In the genomic region with DNA sequence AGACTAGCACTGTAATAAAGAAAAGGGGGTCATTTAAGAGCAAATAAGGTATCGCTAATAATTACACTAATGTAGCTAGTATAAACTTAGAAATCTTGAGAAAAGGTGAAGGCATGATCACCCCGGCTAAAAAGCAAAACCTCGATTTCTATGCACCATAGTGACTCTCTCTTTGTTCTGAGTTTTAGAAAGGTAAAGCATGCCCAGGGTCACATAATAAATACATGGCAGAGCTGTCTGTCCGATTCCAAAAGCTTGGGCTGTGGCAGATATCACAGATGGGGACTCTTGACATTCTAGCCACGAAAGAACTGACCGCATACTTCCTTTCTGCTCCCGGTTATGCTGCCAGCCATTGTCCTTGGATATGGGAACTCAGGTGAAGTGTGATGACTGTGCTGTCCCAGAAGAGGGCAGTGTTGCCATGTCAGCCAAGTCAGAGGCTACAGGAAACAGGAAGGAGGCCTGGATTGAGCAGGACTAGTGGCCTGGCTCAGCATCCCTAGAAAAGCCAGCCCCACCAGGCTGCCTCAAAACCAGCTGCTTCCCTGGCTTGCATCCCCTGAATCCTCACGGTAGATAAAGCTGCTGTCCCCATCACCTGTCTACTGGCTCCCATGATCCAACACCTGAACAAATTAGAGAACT, we compare ENCODE assay signal across 9 mouse cellular contexts.
A peak's percentile ranks its signal among the peaks of the same experiment; 100 is the strongest.
DNase-seq lines count a peak whose midpoint lies in the region; ATAC-seq and TF ChIP-seq lines count a peak whose summit lies in the region.
"Had no signal": no experiment of that assay in that cellular context is flagged by ENCODE, and none has a peak within 500 bp of the region (broad histone marks: within the 10 kb centered on the region; RNA-seq: fewer than 3 reads in every experiment).

No protein-coding gene starts in this region.

- no peak for TF ChIP-seq EP300 in stomach, postnatal 0 days (optimal IDR thresholded peaks at IDR 0.05)

- no peak overlapping the region for H3K4me3 ChIP-seq in forebrain, embryonic 14.5 days (ENCODE audit: low read depth, low read length)
- no peak overlapping the region for H3K4me3 ChIP-seq in midbrain, embryonic 10.5 days
- H3K4me3 ChIP-seq in stomach, postnatal 0 days (ENCODE audit: low read depth, low read length) = no peak overlapping the region
- H3K4me3 ChIP-seq: stomach, embryonic 15.5 days had no signal

- H3K27me3 ChIP-seq in forebrain, embryonic 14.5 days (replicated peaks; ENCODE audit: control insufficient read depth, insufficient read depth, low read length) = no peaks in the 10 kb centered on the region
- no peaks in the 10 kb centered on the region for H3K27me3 ChIP-seq in midbrain, embryonic 10.5 days (ENCODE audit: low read depth, poor library complexity, severe bottlenecking)
- H3K27me3 ChIP-seq in stomach, postnatal 0 days (ENCODE audit: control insufficient read depth, insufficient read depth, low read length) = no peaks in the 10 kb centered on the region
- H3K27me3 ChIP-seq: stomach, embryonic 15.5 days had no signal

- 44% methylated on average over 8 of the region's 8 CpGs for WGBS in forebrain, embryonic 14.5 days
- 47% methylated on average over 8 of the region's 8 CpGs for WGBS in midbrain, embryonic 10.5 days
- WGBS in stomach, postnatal 0 days = 45% methylated on average over 8 of the region's 8 CpGs

- peak; percentile 76 for TF ChIP-seq CTCF in stomach, postnatal 0 days (IDR thresholded peaks at IDR 0.05; ENCODE audit: low read depth)

- H3K4me1 ChIP-seq in forebrain, embryonic 14.5 days (ENCODE audit: control insufficient read depth, insufficient read depth, low read length) = no peaks in the 10 kb centered on the region
- no peaks in the 10 kb centered on the region for H3K4me1 ChIP-seq in midbrain, embryonic 10.5 days
- no peaks in the 10 kb centered on the region for H3K4me1 ChIP-seq in stomach, postnatal 0 days (replicated peaks; ENCODE audit: control insufficient read depth, insufficient read depth)
- H3K4me1 ChIP-seq: stomach, embryonic 15.5 days had no signal

- no peak overlapping the region for H3K4me2 ChIP-seq in forebrain, embryonic 14.5 days (ENCODE audit: low read length)
- H3K4me2 ChIP-seq in stomach, postnatal 0 days (replicated peaks; ENCODE audit: low read depth) = no peak overlapping the region
- H3K4me2 ChIP-seq: stomach, embryonic 15.5 days had no signal

- DNase-seq in layer of hippocampus, adult 11-12 months (ENCODE audit: low spot score) = peak; percentile 13
- no peak for DNase-seq in layer of hippocampus, adult 9-10 months (ENCODE audit: low spot score)
- peak; percentile 98 for DNase-seq in cerebellum, adult 11-12 months
- peak; percentile 78 for DNase-seq in forebrain, embryonic 14.5 days (ENCODE audit: low spot score)
- peak; percentile 10 to 11 for DNase-seq in layer of hippocampus, adult 8-10 months (ENCODE audit: low spot score in 2 of 2)
- DNase-seq in midbrain, embryonic 10.5 days (ENCODE audit: low spot score) = peak; percentile 64
- DNase-seq in stomach, postnatal 0 days (ENCODE audit: low spot score) = peak; percentile 21
- DNase-seq in urinary bladder, adult 2 months (ENCODE audit: low spot score) = no peak

- H3K27ac ChIP-seq in forebrain, embryonic 14.5 days (ENCODE audit: low read depth, low read length) = peak overlapping the region; percentile 27; the same call in 1 of the 2 replicates
- H3K27ac ChIP-seq in midbrain, embryonic 10.5 days (replicated peaks) = no peak overlapping the region
- no peak overlapping the region for H3K27ac ChIP-seq in stomach, postnatal 0 days (replicated peaks)
- H3K27ac ChIP-seq: stomach, embryonic 15.5 days had no signal

- no peaks in the 10 kb centered on the region for H3K36me3 ChIP-seq in forebrain, embryonic 14.5 days (ENCODE audit: control insufficient read depth, insufficient read depth, low read length)
- no peaks in the 10 kb centered on the region for H3K36me3 ChIP-seq in midbrain, embryonic 10.5 days
- no peaks in the 10 kb centered on the region for H3K36me3 ChIP-seq in stomach, postnatal 0 days (ENCODE audit: control insufficient read depth, insufficient read depth, low read length)
- H3K36me3 ChIP-seq: stomach, embryonic 15.5 days had no signal

- no peaks in the 10 kb centered on the region for H3K9me3 ChIP-seq in forebrain, embryonic 14.5 days (replicated peaks; ENCODE audit: control insufficient read depth, low read length)
- H3K9me3 ChIP-seq in midbrain, embryonic 10.5 days (replicated peaks) = no peaks in the 10 kb centered on the region
- no peaks in the 10 kb centered on the region for H3K9me3 ChIP-seq in stomach, postnatal 0 days (ENCODE audit: control insufficient read depth, low read length)
- H3K9me3 ChIP-seq: stomach, embryonic 15.5 days had no signal

- ATAC-seq in forebrain, embryonic 14.5 days = peak; percentile 87
- no peak for ATAC-seq in stomach, postnatal 0 days (ENCODE audit: low FRiP score, low TSS enrichment)

- H3K9ac ChIP-seq in forebrain, embryonic 14.5 days (ENCODE audit: low read length) = no peak overlapping the region
- H3K9ac ChIP-seq in stomach, postnatal 0 days (ENCODE audit: low read length) = no peak overlapping the region
- H3K9ac ChIP-seq: stomach, embryonic 15.5 days had no signal

Comparison
In these comparisons a context has a peak if more than half of its experiments do, and no peak if none do; other contexts are left out.
1. DNase-seq: peak in layer of hippocampus, adult 11-12 months (single experiment), cerebellum, adult 11-12 months (single experiment), forebrain, embryonic 14.5 days (single experiment), layer of hippocampus, adult 8-10 months (2 of 2), midbrain, embryonic 10.5 days (single experiment) and stomach, postnatal 0 days (single experiment); none in layer of hippocampus, adult 9-10 months (single experiment) and urinary bladder, adult 2 months (single experiment).